Mouse (Mus musculus) liver, embryonic 14.5 days (tissue): ENCODE measurements at regions not wholly inside any gene's neighbourhood (a gene's known extent, or its start where the extent isn't known, plus 50 kb on each side); places are given as distances from the start of the nearest gene placed in this dataset.

Source experiments
- ATAC-seq: fragments of 200-750 bp; cut with Nextera tagmentation; 2 replicates; pipeline ENCODE4 v1.8.0; 2017; ENCODE audit warnings: moderate number of reproducible peaks, mild to moderate bottlenecking, moderate library complexity; ENCODE audit not compliant: insufficient read depth
- DNase-seq, 3 experiments: peaks; one replicate each; pipeline ENCODE4 v3.0.0-alpha.2; 2012 to 2013; ENCODE audit warnings: low read depth in 3 of 3, low spot score in 3 of 3
- H3K27ac ChIP-seq: fragments of 300-500 bp; sonication (generic); 2 replicates; pipeline ENCODE4 v1.5.1; 2014; ENCODE audit warnings: moderate library complexity, mild to moderate bottlenecking, control low read depth, inconsistent platforms
- H3K27me3 ChIP-seq: fragments of 300-500 bp; sonication (generic); 2 replicates; pipeline ENCODE4 v1.6.1; 2014; ENCODE audit warnings: mild to moderate bottlenecking, low read length, moderate library complexity; ENCODE audit not compliant: control insufficient read depth, insufficient read depth
- H3K36me3 ChIP-seq: fragments of 300-500 bp; sonication (generic); replicated peaks from 2 replicates; pipeline ENCODE4 v1.6.1; 2014; ENCODE audit warnings: low read depth; ENCODE audit not compliant: control insufficient read depth, insufficient read depth
- H3K4me1 ChIP-seq, 2 experiments: fragments of 200-500 bp in 1 of 2; fragments of 300-500 bp in 1 of 2; sonication (generic) in 1 of 2; replicated peaks; 2 replicates each; pipeline ENCODE4 v1.6.1; 2012 to 2014; ENCODE audit warnings: antibody characterized with exemption in 1 of 2, inconsistent platforms in 1 of 2, low read length in 1 of 2; ENCODE audit not compliant: control insufficient read depth in 2 of 2, insufficient read depth in 2 of 2
- H3K4me2 ChIP-seq: fragments of 300-500 bp; sonication (generic); 2 replicates; pipeline ENCODE4 v1.6.1; 2014; ENCODE audit warnings: low read depth, mild to moderate bottlenecking, control low read depth, moderate library complexity
- H3K4me3 ChIP-seq, 2 experiments: fragments of 200-500 bp in 1 of 2; fragments of 300-500 bp in 1 of 2; sonication (generic) in 1 of 2; 2 replicates each; pipeline ENCODE4 v1.5.1; 2012 to 2014; ENCODE audit warnings: low read depth in 2 of 2, low read length in 2 of 2, mild to moderate bottlenecking in 2 of 2, control low read depth in 1 of 2, inconsistent platforms in 1 of 2, moderate library complexity in 1 of 2; ENCODE audit not compliant: insufficient read depth in 1 of 2
- H3K9ac ChIP-seq: fragments of 300-500 bp; sonication (generic); replicated peaks from 2 replicates; pipeline ENCODE4 v1.6.1; 2014; ENCODE audit warnings: mild to moderate bottlenecking, control low read depth, moderate library complexity
- H3K9me3 ChIP-seq: fragments of 300-500 bp; sonication (generic); 2 replicates; pipeline ENCODE4 v1.6.1; 2016; ENCODE audit warnings: low read length, mixed read lengths; ENCODE audit not compliant: control insufficient read depth
- CTCF ChIP-seq: IDR thresholded peaks from 2 replicates; pipeline ENCODE4 v1.5.1; 2016; ENCODE audit warnings: antibody characterized with exemption, low read depth, control low read depth
- EP300 ChIP-seq: IDR thresholded peaks from 2 replicates; pipeline ENCODE4 v1.6.1; 2016; ENCODE audit warnings: antibody characterized with exemption, low read depth
- WGBS: fragments of 180-500 bp; shearing (Covaris S2); extraction: QIAGEN DNeasy Blood & Tissue Kit; methylation state at CpG from one replicate; pipeline ENCODE4 v1.1.7; 2014; ENCODE audit not compliant: insufficient replicate concordance; 5-methylcytosine and 5-hydroxymethylcytosine counted together

DNA sequence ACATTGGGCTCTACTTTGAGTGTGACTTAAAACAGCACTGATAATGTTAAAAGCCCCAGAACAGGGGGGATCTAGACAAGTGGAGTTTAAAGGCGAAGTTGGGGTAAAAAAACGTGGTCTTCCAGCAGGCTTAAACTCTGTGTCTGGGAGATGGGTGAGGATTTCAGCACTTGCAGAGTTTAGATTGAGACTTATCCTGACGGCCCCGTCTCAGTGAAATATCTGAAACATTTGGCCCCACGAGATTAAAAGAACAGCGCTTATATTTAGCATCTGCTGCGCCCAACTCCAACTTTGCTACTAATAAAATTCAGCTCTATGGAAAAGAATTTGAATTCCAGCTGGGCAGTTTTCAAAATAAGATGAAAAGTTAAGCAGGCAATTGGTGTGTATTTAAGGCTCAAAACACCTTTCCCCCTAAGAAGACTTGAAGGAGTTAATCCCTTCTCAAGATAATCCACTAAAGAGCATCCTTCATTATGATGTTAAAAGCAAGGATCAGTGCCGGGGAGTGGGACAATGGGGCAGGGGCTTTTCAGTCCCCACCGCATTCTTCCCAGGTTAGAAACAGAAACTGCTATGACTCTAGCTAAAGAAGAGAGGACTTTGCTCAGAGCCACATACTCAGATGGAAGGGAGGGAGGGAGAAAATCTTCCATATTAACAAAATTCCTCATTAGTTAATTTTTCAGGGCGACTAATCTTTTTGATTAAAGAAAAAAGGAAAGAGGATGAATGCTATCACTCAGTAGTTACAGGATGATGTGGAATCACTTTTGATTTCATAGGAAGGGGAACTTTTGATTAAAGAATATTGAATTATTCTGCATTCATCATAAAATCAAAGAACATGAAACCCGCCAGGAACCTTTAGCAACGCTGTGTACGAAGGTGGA is 225.1 kb upstream of the Nr2f2 start:
- no peak for DNase-seq
- ATAC-seq = no peak
- TF ChIP-seq EP300 (no peak), CTCF (no peak)
- 27% methylated on average over 13 of the region's 13 CpGs for WGBS
- H3K9ac ChIP-seq = no peak overlapping the region
- no peak overlapping the region for H3K27ac ChIP-seq
- H3K4me1 ChIP-seq = no peaks in the 10 kb centered on the region
- H3K4me2 ChIP-seq = no peak overlapping the region
- no peaks in the 10 kb centered on the region for H3K36me3 ChIP-seq
- H3K9me3 ChIP-seq = no peaks in the 10 kb centered on the region
- no peak overlapping the region for H3K4me3 ChIP-seq
- no peaks in the 10 kb centered on the region for H3K27me3 ChIP-seq

DNA sequence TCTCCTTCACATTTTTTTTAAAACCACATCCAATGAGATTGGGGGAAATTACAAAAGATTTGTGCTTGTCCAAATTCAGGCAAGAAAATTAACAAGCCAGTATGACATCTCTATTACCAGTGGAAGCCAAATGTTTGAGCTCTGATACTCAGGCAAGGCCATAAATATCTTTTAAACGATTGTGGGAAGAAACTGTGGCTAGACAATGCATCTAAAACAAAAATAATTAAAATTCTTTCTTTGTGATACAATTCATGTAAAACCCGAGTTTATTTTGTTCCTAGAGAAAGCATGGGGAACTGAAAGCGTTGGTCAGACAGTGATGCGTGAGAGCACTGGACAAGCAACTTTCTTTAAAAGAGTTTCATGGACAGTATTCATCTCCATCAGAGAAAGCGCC is 223.2 kb upstream of the Nr2f2 start:
- H3K9ac ChIP-seq = no peak overlapping the region
- DNase-seq (no peak), ATAC-seq (no peak)
- no peak overlapping the region for H3K4me2 ChIP-seq
- no peaks in the 10 kb centered on the region for H3K27me3 ChIP-seq
- no peaks in the 10 kb centered on the region for H3K36me3 ChIP-seq
- no peak overlapping the region for H3K27ac ChIP-seq
- TF ChIP-seq CTCF (no peak), EP300 (no peak)
- H3K9me3 ChIP-seq = no peaks in the 10 kb centered on the region
- WGBS = 48% methylated on average over 5 of the region's 5 CpGs
- no peaks in the 10 kb centered on the region for H3K4me1 ChIP-seq
- H3K4me3 ChIP-seq = no peak overlapping the region

DNA sequence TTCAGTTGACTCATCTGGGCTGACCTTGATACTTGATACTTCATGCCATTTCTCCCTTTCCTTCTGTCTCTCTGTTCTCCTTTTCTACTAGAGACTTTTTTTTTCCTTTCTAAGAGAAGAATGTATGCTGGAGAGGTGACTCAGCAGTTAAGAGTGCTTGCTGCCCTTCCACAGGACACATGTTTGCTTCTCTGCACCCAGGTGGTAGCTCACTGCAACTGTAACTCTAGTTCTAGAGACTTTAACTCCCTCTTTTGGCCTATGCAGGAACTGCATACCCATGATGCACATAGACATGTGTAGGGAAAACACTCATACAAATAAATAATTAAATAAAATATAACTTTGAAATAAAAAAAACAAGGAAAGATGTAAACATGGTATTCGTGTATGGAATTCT is 221.5 kb upstream of the Nr2f2 start:
- WGBS = 42% methylated on average over 1 of the region's 1 CpGs
- Histone ChIP-seq H3K4me2 (no peak overlapping the region), H3K9me3 (no peaks in the 10 kb centered on the region), H3K27ac (no peak overlapping the region), H3K4me1 (no peaks in the 10 kb centered on the region), H3K36me3 (no peaks in the 10 kb centered on the region), H3K27me3 (no peaks in the 10 kb centered on the region), H3K9ac (no peak overlapping the region), H3K4me3 (no peak overlapping the region)
- TF ChIP-seq CTCF = no peak
- no peak for TF ChIP-seq EP300
- no peak for ATAC-seq
- no peak for DNase-seq

DNA sequence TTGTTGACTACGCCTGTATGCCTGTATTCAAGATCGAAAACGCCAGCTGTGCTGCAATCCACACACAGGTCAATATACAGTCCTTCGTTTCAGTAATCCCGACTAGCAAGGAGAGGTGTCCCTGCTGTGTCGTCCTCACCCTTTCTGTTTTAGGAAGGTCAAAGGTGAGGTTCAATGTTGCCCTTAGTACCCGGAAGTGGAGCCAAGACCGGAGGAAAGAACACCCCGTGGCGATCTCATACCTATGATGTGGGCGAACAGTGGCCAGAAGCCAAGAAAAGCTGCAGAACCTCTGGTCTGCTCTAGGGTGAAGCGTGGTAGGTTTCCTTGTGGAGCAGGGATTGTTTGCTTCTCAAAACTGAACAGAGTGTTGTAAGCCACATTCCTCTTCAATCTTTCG is 217.9 kb upstream of the Nr2f2 start:
- H3K36me3 ChIP-seq = no peaks in the 10 kb centered on the region
- no peak for ATAC-seq
- 55% methylated on average over 13 of the region's 13 CpGs for WGBS
- TF ChIP-seq EP300 (no peak), CTCF (no peak)
- H3K4me2 ChIP-seq = no peak overlapping the region
- H3K4me1 ChIP-seq = no peaks in the 10 kb centered on the region
- H3K9me3 ChIP-seq = no peaks in the 10 kb centered on the region
- H3K27ac ChIP-seq = no peak overlapping the region
- H3K4me3 ChIP-seq = no peak overlapping the region
- no peak for DNase-seq
- H3K9ac ChIP-seq = no peak overlapping the region
- H3K27me3 ChIP-seq = no peaks in the 10 kb centered on the region

DNA sequence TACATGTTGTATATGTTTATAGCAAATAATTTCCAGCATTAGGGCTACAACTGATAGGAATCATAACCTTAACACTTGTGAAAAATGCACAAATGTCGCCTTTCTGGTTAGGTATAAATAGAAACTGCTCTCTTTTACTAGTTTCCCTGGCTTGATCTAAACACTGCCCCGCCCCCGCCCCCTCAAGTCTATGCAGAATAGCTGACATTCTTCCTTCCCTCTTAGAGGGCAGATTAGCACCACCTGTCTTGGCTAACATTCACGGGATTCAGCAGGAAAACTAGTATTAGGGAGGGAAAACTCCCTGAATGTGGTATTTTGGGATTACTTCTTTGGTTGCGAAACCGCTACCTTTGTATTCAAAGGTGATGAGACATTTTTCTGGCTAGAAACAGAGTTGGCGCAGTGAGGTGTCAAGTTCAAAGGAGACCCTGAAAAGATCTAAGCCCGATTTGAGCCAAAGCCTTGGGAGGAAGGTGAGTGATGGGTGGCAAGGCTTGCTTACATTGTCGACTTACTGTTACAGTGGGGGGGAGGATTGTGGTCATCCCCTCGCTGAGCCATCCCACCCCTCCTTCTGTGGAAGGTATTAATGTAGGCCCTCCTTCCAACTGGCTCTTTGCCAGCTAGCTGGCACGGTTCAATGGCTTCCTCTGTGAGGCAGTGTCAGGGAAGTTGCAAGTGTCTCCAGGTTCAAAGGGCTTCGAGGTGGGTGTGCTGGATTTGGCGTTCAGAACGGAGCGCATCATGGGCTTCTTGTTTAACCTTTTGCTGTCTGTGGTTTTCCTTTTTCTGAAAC is 209.8 kb upstream of the Nr2f2 start:
- Histone ChIP-seq H3K4me2 (no peak overlapping the region), H3K27ac (no peak overlapping the region), H3K9me3 (no peaks in the 10 kb centered on the region), H3K4me1 (peaks cover 0 to 10% of the 10 kb centered on the region in 2 experiments; a peak in 2 of 4 replicates), H3K36me3 (no peaks in the 10 kb centered on the region), H3K9ac (no peak overlapping the region), H3K4me3 (no peak overlapping the region), H3K27me3 (no peaks in the 10 kb centered on the region)
- 32% methylated on average over 15 of the region's 15 CpGs for WGBS
- ATAC-seq (no peak), DNase-seq (no peak)
- TF ChIP-seq EP300 = no peak
- TF ChIP-seq CTCF = no peak
